Mouse (Mus musculus): ENCODE data around the gene AW549877. TPM values are rescaled to one million over a fixed set of nuclear protein-coding genes. Genes with fewer than 3 reads are reported as not detected.

The AW549877 gene
- polyA plus RNA-seq, 1 experiment from 2014 or later, result 51.3 TPM

- Histone ChIP-seq H3K4me1 (ENCODE audit: control insufficient read depth, insufficient read depth, low read length) (peaks cover 4% of the 10 kb centered on the region; the same call in 1 of the 2 replicates), H3K27me3 (ENCODE audit: control insufficient read depth, insufficient read depth, low read length) (no peaks in the 10 kb centered on the region), H3K36me3 (ENCODE audit: control insufficient read depth, insufficient read depth, low read length) (no peaks in the 10 kb centered on the region), H3K9ac (ENCODE audit: low read depth, low read length) (peak within 1 kb of the TSS; percentile 85), H3K4me3 (ENCODE audit: low read length) (peak within 1 kb of the TSS; percentile 85), H3K27ac (ENCODE audit: low read depth, low read length) (peak within 1 kb of the TSS; percentile 97), H3K9me3 (ENCODE audit: control insufficient read depth, low read length) (no peaks in the 10 kb centered on the region), H3K4me2 (replicated peaks; ENCODE audit: low read depth, low read length) (peak within 1 kb of the TSS; percentile 75)
- ATAC-seq (ENCODE audit: low FRiP score, low TSS enrichment), result peak; percentile 95
- under 1% methylated on average over 41 of the region's 45 CpGs for WGBS
Observed at GRCm38 (mm10) chr15:4026231-4026773, 30.8 kb upstream of the AW549877 start, which contains the start of gene Oxct1. Oxct1 (plus strand) TSS chr15:4026383.

GRCm38 (mm10) chr15:4025508-4025904, 30.0 kb upstream of the AW549877 start:
- no peaks in the 10 kb centered on the region for H3K36me3 ChIP-seq (ENCODE audit: control insufficient read depth, insufficient read depth, low read length)
- no peaks in the 10 kb centered on the region for H3K9me3 ChIP-seq (ENCODE audit: control insufficient read depth, low read length)
- H3K4me1 ChIP-seq (ENCODE audit: control insufficient read depth, insufficient read depth, low read length), result peaks cover 4% of the 10 kb centered on the region; the same call in 1 of the 2 replicates
- 72% methylated on average over 11 of the region's 11 CpGs for WGBS
- H3K4me3 ChIP-seq (ENCODE audit: low read length), result peak overlapping the region; percentile 85; the same call in 1 of the 2 replicates
- no peak overlapping the region for H3K9ac ChIP-seq (ENCODE audit: low read depth, low read length)
- H3K4me2 ChIP-seq (replicated peaks; ENCODE audit: low read depth, low read length), result peak overlapping the region; percentile 75
- no peak overlapping the region for H3K27ac ChIP-seq (ENCODE audit: low read depth, low read length)
- no peak for ATAC-seq (ENCODE audit: low FRiP score, low TSS enrichment)
- H3K27me3 ChIP-seq (ENCODE audit: control insufficient read depth, insufficient read depth, low read length), result no peaks in the 10 kb centered on the region

- no peak overlapping the region for H3K27ac ChIP-seq (ENCODE audit: low read depth, low read length)
- H3K4me2 ChIP-seq (replicated peaks; ENCODE audit: low read depth, low read length), result no peak overlapping the region
- 77% methylated on average over 13 of the region's 13 CpGs for WGBS
- H3K9me3 ChIP-seq (ENCODE audit: control insufficient read depth, low read length), result no peaks in the 10 kb centered on the region
- peaks cover 4% of the 10 kb centered on the region; the same call in 1 of the 2 replicates for H3K4me1 ChIP-seq (ENCODE audit: control insufficient read depth, insufficient read depth, low read length)
- no peak overlapping the region for H3K4me3 ChIP-seq (ENCODE audit: low read length)
- no peak for ATAC-seq (ENCODE audit: low FRiP score, low TSS enrichment)
- no peaks in the 10 kb centered on the region for H3K27me3 ChIP-seq (ENCODE audit: control insufficient read depth, insufficient read depth, low read length)
- no peak overlapping the region for H3K9ac ChIP-seq (ENCODE audit: low read depth, low read length)
- no peaks in the 10 kb centered on the region for H3K36me3 ChIP-seq (ENCODE audit: control insufficient read depth, insufficient read depth, low read length)
Observed at GRCm38 (mm10) chr15:4024726-4025507, 29.4 kb upstream of the AW549877 start.

GRCm38 (mm10) chr15:4023747-4024146, 28.2 kb upstream of the AW549877 start:
- Histone ChIP-seq H3K4me2 (replicated peaks; ENCODE audit: low read depth, low read length) (no peak overlapping the region), H3K36me3 (ENCODE audit: control insufficient read depth, insufficient read depth, low read length) (no peaks in the 10 kb centered on the region), H3K9ac (ENCODE audit: low read depth, low read length) (no peak overlapping the region), H3K27ac (ENCODE audit: low read depth, low read length) (no peak overlapping the region), H3K9me3 (ENCODE audit: control insufficient read depth, low read length) (no peaks in the 10 kb centered on the region), H3K27me3 (ENCODE audit: control insufficient read depth, insufficient read depth, low read length) (no peaks in the 10 kb centered on the region), H3K4me1 (ENCODE audit: control insufficient read depth, insufficient read depth, low read length) (peaks cover 4% of the 10 kb centered on the region; the same call in 1 of the 2 replicates), H3K4me3 (ENCODE audit: low read length) (no peak overlapping the region)
- ATAC-seq (ENCODE audit: low FRiP score, low TSS enrichment), result no peak
- WGBS, result 78% methylated on average over 2 of the region's 2 CpGs

- Histone ChIP-seq H3K4me3 (ENCODE audit: low read length) (no peak overlapping the region), H3K4me2 (replicated peaks; ENCODE audit: low read depth, low read length) (no peak overlapping the region), H3K27me3 (ENCODE audit: control insufficient read depth, insufficient read depth, low read length) (no peaks in the 10 kb centered on the region), H3K9me3 (ENCODE audit: control insufficient read depth, low read length) (no peaks in the 10 kb centered on the region), H3K36me3 (ENCODE audit: control insufficient read depth, insufficient read depth, low read length) (no peaks in the 10 kb centered on the region), H3K27ac (ENCODE audit: low read depth, low read length) (no peak overlapping the region), H3K4me1 (ENCODE audit: control insufficient read depth, insufficient read depth, low read length) (no peaks in the 10 kb centered on the region), H3K9ac (ENCODE audit: low read depth, low read length) (no peak overlapping the region)
- ATAC-seq (ENCODE audit: low FRiP score, low TSS enrichment), result no peak
- WGBS, result 59% methylated on average over 4 of the region's 4 CpGs
Observed at GRCm38 (mm10) chr15:4020711-4021110, 25.2 kb upstream of the AW549877 start.

- no peak for ATAC-seq (ENCODE audit: low FRiP score, low TSS enrichment)
- 85% methylated on average over 2 of the region's 2 CpGs for WGBS
- Histone ChIP-seq H3K9me3 (ENCODE audit: control insufficient read depth, low read length) (no peaks in the 10 kb centered on the region), H3K27ac (ENCODE audit: low read depth, low read length) (no peak overlapping the region), H3K4me3 (ENCODE audit: low read length) (no peak overlapping the region), H3K27me3 (ENCODE audit: control insufficient read depth, insufficient read depth, low read length) (no peaks in the 10 kb centered on the region), H3K4me2 (replicated peaks; ENCODE audit: low read depth, low read length) (no peak overlapping the region), H3K9ac (ENCODE audit: low read depth, low read length) (no peak overlapping the region), H3K4me1 (ENCODE audit: control insufficient read depth, insufficient read depth, low read length) (no peaks in the 10 kb centered on the region), H3K36me3 (ENCODE audit: control insufficient read depth, insufficient read depth, low read length) (no peaks in the 10 kb centered on the region)
Observed at GRCm38 (mm10) chr15:4013873-4014272, 18.3 kb upstream of the AW549877 start.

- ATAC-seq (ENCODE audit: low FRiP score, low TSS enrichment), result no peak
- 81% methylated on average over 2 of the region's 2 CpGs for WGBS
Observed at GRCm38 (mm10) chr15:4000536-4000935, 5.0 kb upstream of the AW549877 start.

GRCm38 (mm10) chr15:3999144-3999543, 3.6 kb upstream of the AW549877 start:
- Histone ChIP-seq H3K4me3 (ENCODE audit: low read length) (no peak overlapping the region), H3K36me3 (ENCODE audit: control insufficient read depth, insufficient read depth, low read length) (no peaks in the 10 kb centered on the region), H3K27ac (ENCODE audit: low read depth, low read length) (no peak overlapping the region), H3K9me3 (ENCODE audit: control insufficient read depth, low read length) (no peaks in the 10 kb centered on the region), H3K4me1 (ENCODE audit: control insufficient read depth, insufficient read depth, low read length) (no peaks in the 10 kb centered on the region), H3K4me2 (replicated peaks; ENCODE audit: low read depth, low read length) (no peak overlapping the region), H3K27me3 (ENCODE audit: control insufficient read depth, insufficient read depth, low read length) (no peaks in the 10 kb centered on the region), H3K9ac (ENCODE audit: low read depth, low read length) (no peak overlapping the region)
- ATAC-seq (ENCODE audit: low FRiP score, low TSS enrichment), result no peak
- WGBS, result 68% methylated on average over 2 of the region's 2 CpGs

More at GRCm38 (mm10) chr15:4000536-4000935, 5.0 kb upstream of the AW549877 start:
- Histone ChIP-seq H3K4me1 (ENCODE audit: control insufficient read depth, insufficient read depth, low read length) (no peaks in the 10 kb centered on the region), H3K4me2 (replicated peaks; ENCODE audit: low read depth, low read length) (no peak overlapping the region), H3K27ac (ENCODE audit: low read depth, low read length) (no peak overlapping the region), H3K36me3 (ENCODE audit: control insufficient read depth, insufficient read depth, low read length) (no peaks in the 10 kb centered on the region), H3K27me3 (ENCODE audit: control insufficient read depth, insufficient read depth, low read length) (no peaks in the 10 kb centered on the region), H3K9me3 (ENCODE audit: control insufficient read depth, low read length) (peaks cover 7% of the 10 kb centered on the region; the same call in 1 of the 2 replicates), H3K4me3 (ENCODE audit: low read length) (no peak overlapping the region), H3K9ac (ENCODE audit: low read depth, low read length) (no peak overlapping the region)
